22 mouse cellular contexts compared by ENCODE assay signal in the genomic region with DNA sequence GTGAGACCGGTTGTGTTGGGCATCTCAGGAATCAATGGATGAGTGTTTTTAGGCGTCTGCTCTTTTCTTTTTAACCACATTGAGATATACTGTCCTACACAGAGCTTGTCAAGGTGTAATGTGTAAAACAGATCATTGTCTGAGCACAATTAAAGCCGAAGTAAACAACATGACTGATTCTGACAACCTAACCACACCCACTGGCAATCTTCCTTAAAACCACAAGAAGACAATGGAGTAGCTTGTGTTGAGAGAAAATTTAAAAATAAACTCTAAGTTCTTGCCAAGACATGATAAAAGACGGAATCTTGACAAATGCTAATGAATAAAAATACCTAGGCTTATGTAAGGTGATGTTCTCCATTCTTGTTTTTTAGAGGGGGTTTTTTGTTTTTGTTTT.
DNase-seq lines count a peak whose midpoint lies in the region; ATAC-seq and TF ChIP-seq lines count a peak whose summit lies in the region.
"Had no signal": no experiment of that assay in that cellular context is flagged by ENCODE, and none has a peak within 500 bp of the region (broad histone marks: within the 10 kb centered on the region; RNA-seq: fewer than 3 reads in every experiment).

No protein-coding gene starts in this region.

- H3K27ac ChIP-seq in gastrocnemius, adult 2 months, result peak overlapping the region; percentile 74
- H3K27ac ChIP-seq in heart, embryonic 11.5 days (ENCODE audit: low read depth, low read length), result no peak overlapping the region
- H3K27ac ChIP-seq in hindbrain, embryonic 16.5 days (ENCODE audit: low read depth, low read length), result no peak overlapping the region
- H3K27ac ChIP-seq: forebrain, embryonic 10.5 days; layer of hippocampus, adult 2 months; midbrain, embryonic 10.5 days; neural tube, embryonic 15.5 days; stomach, embryonic 15.5 days had no signal

- H3K36me3 ChIP-seq in heart, embryonic 11.5 days (ENCODE audit: control insufficient read depth, insufficient read depth, low read length), result no peaks in the 10 kb centered on the region
- H3K36me3 ChIP-seq in hindbrain, embryonic 16.5 days (ENCODE audit: control insufficient read depth, insufficient read depth, low read length), result no peaks in the 10 kb centered on the region
- H3K36me3 ChIP-seq: forebrain, embryonic 10.5 days; midbrain, embryonic 10.5 days; neural tube, embryonic 15.5 days; stomach, embryonic 15.5 days had no signal

- H3K4me1 ChIP-seq in heart, embryonic 11.5 days (ENCODE audit: control insufficient read depth, insufficient read depth, low read length), result no peaks in the 10 kb centered on the region
- H3K4me1 ChIP-seq in hindbrain, embryonic 16.5 days (ENCODE audit: control insufficient read depth, insufficient read depth, low read depth, low read length), result no peaks in the 10 kb centered on the region
- H3K4me1 ChIP-seq: forebrain, embryonic 10.5 days; midbrain, embryonic 10.5 days; neural tube, embryonic 15.5 days; stomach, embryonic 15.5 days had no signal

- no peak for ATAC-seq in heart, embryonic 11.5 days (replicated peaks; ENCODE audit: insufficient number of reproducible peaks, low FRiP score, low TSS enrichment)
- ATAC-seq in hindbrain, embryonic 16.5 days, result no peak
- ATAC-seq: Patski had no signal

- no peak overlapping the region for H3K9ac ChIP-seq in heart, embryonic 11.5 days (ENCODE audit: low read depth, low read length)
- no peak overlapping the region for H3K9ac ChIP-seq in hindbrain, embryonic 16.5 days (ENCODE audit: low read depth, low read length)
- H3K9ac ChIP-seq: neural tube, embryonic 15.5 days; stomach, embryonic 15.5 days had no signal

- DNase-seq in gastrocnemius, adult 2 months, result no peak
- no peak for DNase-seq in gastrocnemius, adult 8-10 months (ENCODE audit: low spot score in 2 of 2)
- peak; percentile 8 to 15 for DNase-seq in heart, postnatal 10 days
- DNase-seq in lung, postnatal 36 days, result peak; percentile 12
- DNase-seq in lung, postnatal 14 days, result no peak
- DNase-seq in layer of hippocampus, adult 18-20 months (ENCODE audit: low spot score in 2 of 2), result no peak
- DNase-seq: adrenal gland, adult 2 months; cerebellum, adult 9-10 months; gastrocnemius, postnatal 36 days; kidney, adult 11 months; kidney, postnatal 10 days; right cerebral cortex, adult 18-20 months; right cerebral cortex, postnatal 4 days; thymus, postnatal 25 days had no signal

- H3K27me3 ChIP-seq in heart, embryonic 11.5 days (ENCODE audit: control insufficient read depth, insufficient read depth, low read length), result no peaks in the 10 kb centered on the region
- H3K27me3 ChIP-seq in hindbrain, embryonic 16.5 days (replicated peaks; ENCODE audit: control insufficient read depth, insufficient read depth, low read length), result no peaks in the 10 kb centered on the region
- H3K27me3 ChIP-seq: neural tube, embryonic 15.5 days; Patski; stomach, embryonic 15.5 days had no signal

- intact Hi-C loops in gastrocnemius, adult 2 months (cut with DNase I), result no loop called here
- intact Hi-C loops in heart, postnatal 10 days (cut with DNase I), result loop anchor here (5.0 to 10.0 kb wide), 3 partner anchors 109 to 767 kb away; partner anchors contain the start of gene Csl

- no peak for TF ChIP-seq CTCF in gastrocnemius, adult 2 months (IDR thresholded peaks at IDR 0.05)

- H3K4me3 ChIP-seq in gastrocnemius, adult 2 months, result no peak overlapping the region
- no peak overlapping the region for H3K4me3 ChIP-seq in heart, embryonic 11.5 days (ENCODE audit: low read depth, low read length)
- H3K4me3 ChIP-seq in hindbrain, embryonic 16.5 days (ENCODE audit: low read length), result no peak overlapping the region
- H3K4me3 ChIP-seq: forebrain, embryonic 10.5 days; layer of hippocampus, adult 2 months; midbrain, embryonic 10.5 days; neural tube, embryonic 15.5 days; stomach, embryonic 15.5 days had no signal

- no peaks in the 10 kb centered on the region for H3K9me3 ChIP-seq in heart, embryonic 11.5 days (replicated peaks; ENCODE audit: control insufficient read depth, low read length)
- H3K9me3 ChIP-seq in hindbrain, embryonic 16.5 days (ENCODE audit: control insufficient read depth, low read length), result no peaks in the 10 kb centered on the region
- H3K9me3 ChIP-seq: forebrain, embryonic 10.5 days; midbrain, embryonic 10.5 days; neural tube, embryonic 15.5 days; stomach, embryonic 15.5 days had no signal

- H3K4me2 ChIP-seq in heart, embryonic 11.5 days, result no peak overlapping the region
- H3K4me2 ChIP-seq in hindbrain, embryonic 16.5 days (ENCODE audit: low read length), result no peak overlapping the region
- H3K4me2 ChIP-seq: neural tube, embryonic 15.5 days; stomach, embryonic 15.5 days had no signal

- WGBS in heart, embryonic 11.5 days (ENCODE audit: insufficient replicate concordance), result 68% methylated on average over 4 of the region's 4 CpGs
- 84% methylated on average over 4 of the region's 4 CpGs for WGBS in hindbrain, embryonic 16.5 days

Comparison
In these comparisons a context has a peak if more than half of its experiments do, and no peak if none do; other contexts are left out.
1. DNase-seq: peak in heart, postnatal 10 days (2 of 2) and lung, postnatal 36 days (single experiment); none in gastrocnemius, adult 2 months (single experiment), gastrocnemius, adult 8-10 months (0 of 2), lung, postnatal 14 days (single experiment) and layer of hippocampus, adult 18-20 months (0 of 2).